Comparison of ENCODE assay signal across 34 mouse cellular contexts in the genomic region with DNA sequence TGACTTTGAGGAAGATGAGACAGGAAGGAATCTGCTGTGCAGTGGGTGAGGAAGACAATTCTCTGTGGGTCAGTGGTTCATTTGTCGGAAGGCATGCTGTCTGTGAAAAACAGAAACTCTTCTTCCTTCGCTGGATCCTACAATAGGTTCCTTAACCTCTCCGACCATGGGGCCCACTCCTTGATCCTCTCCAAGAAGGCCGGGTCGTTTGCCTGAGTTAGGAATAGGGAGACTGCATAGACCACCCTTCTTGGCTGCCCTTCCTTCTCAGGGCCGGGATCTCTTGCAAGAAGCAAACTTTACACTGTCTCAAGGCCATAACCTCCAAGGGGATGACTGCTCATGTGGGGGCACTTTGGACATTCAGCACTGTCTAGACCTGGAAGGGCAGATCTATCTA. TPM values are rescaled to one million over a fixed set of nuclear protein-coding genes. Genes with fewer than 3 reads are reported as not detected.
"Had no signal": no experiment of that assay in that cellular context is flagged by ENCODE, and none has a peak within 500 bp of the region (broad histone marks: within the 10 kb centered on the region; RNA-seq: fewer than 3 reads in every experiment).

No protein-coding gene starts in this region.

- H3K27me3 ChIP-seq: embryonic facial prominence, embryonic 12.5 days; embryonic facial prominence, embryonic 13.5 days; embryonic facial prominence, embryonic 15.5 days; forebrain, embryonic 12.5 days; forebrain, embryonic 13.5 days; forebrain, embryonic 15.5 days had no signal

- H3K27ac ChIP-seq: embryonic facial prominence, embryonic 10.5 days; embryonic facial prominence, embryonic 12.5 days; embryonic facial prominence, embryonic 13.5 days; embryonic facial prominence, embryonic 15.5 days; forebrain, embryonic 10.5 days; forebrain, embryonic 12.5 days; forebrain, embryonic 13.5 days; forebrain, embryonic 15.5 days; gastrocnemius, adult 2 months; heart, adult 2 months had no signal

- H3K4me2 ChIP-seq: embryonic facial prominence, embryonic 12.5 days; embryonic facial prominence, embryonic 13.5 days; embryonic facial prominence, embryonic 15.5 days; forebrain, embryonic 12.5 days; forebrain, embryonic 13.5 days; forebrain, embryonic 15.5 days had no signal

- H3K9me3 ChIP-seq: embryonic facial prominence, embryonic 10.5 days; embryonic facial prominence, embryonic 12.5 days; embryonic facial prominence, embryonic 13.5 days; embryonic facial prominence, embryonic 15.5 days; forebrain, embryonic 10.5 days; forebrain, embryonic 12.5 days; forebrain, embryonic 13.5 days; forebrain, embryonic 15.5 days had no signal

- H3K36me3 ChIP-seq: embryonic facial prominence, embryonic 10.5 days; embryonic facial prominence, embryonic 12.5 days; embryonic facial prominence, embryonic 13.5 days; embryonic facial prominence, embryonic 15.5 days; forebrain, embryonic 10.5 days; forebrain, embryonic 12.5 days; forebrain, embryonic 15.5 days had no signal

- H3K9ac ChIP-seq: embryonic facial prominence, embryonic 12.5 days; embryonic facial prominence, embryonic 13.5 days; embryonic facial prominence, embryonic 15.5 days; forebrain, embryonic 12.5 days; forebrain, embryonic 13.5 days; forebrain, embryonic 15.5 days; forebrain, postnatal 0 days had no signal

- H3K4me1 ChIP-seq: embryonic facial prominence, embryonic 12.5 days; embryonic facial prominence, embryonic 15.5 days; forebrain, embryonic 12.5 days; forebrain, embryonic 13.5 days; forebrain, embryonic 15.5 days had no signal

- H3K4me3 ChIP-seq: embryonic facial prominence, embryonic 10.5 days; embryonic facial prominence, embryonic 12.5 days; embryonic facial prominence, embryonic 13.5 days; embryonic facial prominence, embryonic 15.5 days; erythroblast, embryonic 14.5 days; forebrain, embryonic 10.5 days; forebrain, embryonic 12.5 days; forebrain, embryonic 13.5 days; forebrain, embryonic 15.5 days; gastrocnemius, adult 2 months; heart, adult 2 months had no signal

- ATAC-seq: forebrain, embryonic 13.5 days; forebrain, embryonic 14.5 days; forebrain, embryonic 15.5 days; forebrain, embryonic 16.5 days; forebrain, postnatal 0 days had no signal

- DNase-seq: cerebellum, adult 2 months; cerebellum, adult 8-10 months; cerebellum, adult 9-10 months; cerebellum, adult 9-11 months; cerebellum, postnatal 10 days; cerebellum, postnatal 14 days; cerebellum, postnatal 25 days; cerebellum, postnatal 36 days; embryo, embryonic 11 days; forebrain, postnatal 0 days; gastrocnemius, adult 2 months; gastrocnemius, postnatal 10 days; gastrocnemius, postnatal 14 days; gastrocnemius, postnatal 25 days; gastrocnemius, postnatal 36 days; heart, adult 18-20 months; heart, adult 2 months had no signal

RNA-seq across cellular contexts. Expression of gene Pde11a, which starts 19.3 kb away (rescaled TPM):
- polyA plus RNA-seq: erythroblast, embryonic 14.5 days had no signal

RNA-seq across cellular contexts. Expression of gene Cyct, which starts 41.0 kb away (rescaled TPM):
- polyA plus RNA-seq: cerebellum, adult 2 months; cortical plate, adult 2 months; embryonic facial prominence, embryonic 10.5 days; embryonic facial prominence, embryonic 11.5 days; embryonic facial prominence, embryonic 12.5 days; embryonic facial prominence, embryonic 13.5 days; embryonic facial prominence, embryonic 14.5 days; embryonic facial prominence, embryonic 15.5 days; erythroblast, embryonic 14.5 days; forebrain, embryonic 10.5 days; forebrain, embryonic 11.5 days; forebrain, embryonic 12.5 days; forebrain, embryonic 13.5 days; forebrain, embryonic 14.5 days; forebrain, embryonic 16.5 days; frontal cortex, adult 2 months; gonadal fat pad, adult 2 months; heart, adult 2 months had no signal
